Mouse (Mus musculus): ENCODE results near the gene Rab11a. TPM values are rescaled to one million over a fixed set of nuclear protein-coding genes. Genes with fewer than 3 reads are reported as not detected.

Gene Rab11a
- polyA plus RNA-seq, 1 experiment: 60.1 TPM

- Histone ChIP-seq H3K4me3 (ENCODE audit: control insufficient read depth, insufficient read depth, low read length) (no peak overlapping the region), H3K27ac (ENCODE audit: control insufficient read depth, insufficient read depth, low read length) (no peak overlapping the region), H3K27me3 (ENCODE audit: control insufficient read depth, insufficient read depth, low read length) (no peaks in the 10 kb centered on the region), H3K36me3 (ENCODE audit: control insufficient read depth, insufficient read depth, low read length) (no peaks in the 10 kb centered on the region), H3K4me1 (replicated peaks; ENCODE audit: control insufficient read depth, insufficient read depth, low read length) (no peaks in the 10 kb centered on the region)
- TF ChIP-seq CTCF (IDR thresholded peaks at IDR 0.05; ENCODE audit: borderline replicate concordance, control insufficient read depth, extremely low read depth, insufficient read depth, low read length, poor library complexity) (no peak), POLR2A (IDR thresholded peaks at IDR 0.05; ENCODE audit: control insufficient read depth, extremely low read depth, insufficient read depth, low read length, poor library complexity) (no peak)
- WGBS: 96% methylated on average over 4 of the region's 4 CpGs
- no peak for DNase-seq
Measured at GRCm38 (mm10) chr9:64777441-64777987, 40.0 kb upstream of the Rab11a start.

DNA sequence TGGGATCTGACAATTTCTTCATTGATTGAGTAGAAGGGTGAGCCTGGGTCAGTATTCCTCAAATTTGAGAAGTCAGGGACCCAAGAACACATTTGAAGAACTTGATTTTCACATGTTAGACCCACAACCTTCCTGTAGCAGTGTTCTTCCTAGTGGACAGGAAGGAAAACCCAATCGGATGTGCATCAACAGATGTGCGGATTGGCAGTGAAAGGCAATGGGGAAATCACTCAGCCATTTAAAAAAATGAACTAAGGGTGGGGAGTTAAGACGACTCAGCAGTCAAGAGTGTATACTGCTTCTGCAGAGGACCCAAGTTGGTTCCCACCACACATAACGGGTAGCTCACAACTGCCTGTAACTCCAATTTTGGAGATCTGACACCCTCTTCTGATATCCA is 37.9 kb upstream of the Rab11a start:
- Histone ChIP-seq H3K27ac (ENCODE audit: control insufficient read depth, insufficient read depth, low read length) (no peak overlapping the region), H3K4me3 (ENCODE audit: control insufficient read depth, insufficient read depth, low read length) (no peak overlapping the region), H3K4me1 (replicated peaks; ENCODE audit: control insufficient read depth, insufficient read depth, low read length) (no peaks in the 10 kb centered on the region; the same call in 1 of the 2 replicates), H3K36me3 (ENCODE audit: control insufficient read depth, insufficient read depth, low read length) (no peaks in the 10 kb centered on the region), H3K27me3 (ENCODE audit: control insufficient read depth, insufficient read depth, low read length) (no peaks in the 10 kb centered on the region)
- TF ChIP-seq POLR2A (IDR thresholded peaks at IDR 0.05; ENCODE audit: control insufficient read depth, extremely low read depth, insufficient read depth, low read length, poor library complexity) (no peak), CTCF (IDR thresholded peaks at IDR 0.05; ENCODE audit: borderline replicate concordance, control insufficient read depth, extremely low read depth, insufficient read depth, low read length, poor library complexity) (no peak)
- 78% methylated on average over 4 of the region's 4 CpGs for WGBS
- no peak for DNase-seq

DNA sequence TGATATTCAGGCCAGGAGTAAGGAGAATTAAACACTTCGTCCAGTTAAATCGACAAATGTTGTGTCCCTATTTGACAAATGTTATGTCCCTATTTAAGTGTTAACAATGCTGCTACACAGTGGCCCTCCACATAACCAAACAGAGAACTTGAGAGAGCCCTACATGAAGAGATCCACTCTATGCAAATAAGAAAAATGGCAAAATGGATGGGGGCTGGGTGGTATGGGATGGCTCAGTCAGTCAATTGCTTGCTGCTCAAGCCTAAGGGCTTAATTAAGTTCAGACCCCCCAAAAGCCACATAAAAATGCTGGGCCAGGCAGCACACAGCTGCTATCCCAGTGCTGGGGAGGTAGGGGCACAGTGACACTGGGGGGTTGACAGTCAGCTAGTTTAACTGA is 37.3 kb upstream of the Rab11a start:
- no peak overlapping the region for H3K27ac ChIP-seq (ENCODE audit: control insufficient read depth, insufficient read depth, low read length)
- 98% methylated on average over 2 of the region's 2 CpGs for WGBS

GRCm38 (mm10) chr9:64774411-64774811 is 36.9 kb upstream of the Rab11a start:
- DNase-seq: no peak
- no peaks in the 10 kb centered on the region for H3K27me3 ChIP-seq (ENCODE audit: control insufficient read depth, insufficient read depth, low read length)
- H3K27ac ChIP-seq (ENCODE audit: control insufficient read depth, insufficient read depth, low read length): no peak overlapping the region
- 88% methylated on average over 5 of the region's 5 CpGs for WGBS
- H3K4me1 ChIP-seq (replicated peaks; ENCODE audit: control insufficient read depth, insufficient read depth, low read length): no peaks in the 10 kb centered on the region; the same call in 1 of the 2 replicates
- no peak for TF ChIP-seq CTCF (IDR thresholded peaks at IDR 0.05; ENCODE audit: borderline replicate concordance, control insufficient read depth, extremely low read depth, insufficient read depth, low read length, poor library complexity)
- no peak for TF ChIP-seq POLR2A (IDR thresholded peaks at IDR 0.05; ENCODE audit: control insufficient read depth, extremely low read depth, insufficient read depth, low read length, poor library complexity)
- H3K4me3 ChIP-seq (ENCODE audit: control insufficient read depth, insufficient read depth, low read length): no peak overlapping the region
- no peaks in the 10 kb centered on the region for H3K36me3 ChIP-seq (ENCODE audit: control insufficient read depth, insufficient read depth, low read length)

More for the DNA sequence above, 37.3 kb upstream of the Rab11a start:
- Histone ChIP-seq H3K4me1 (replicated peaks; ENCODE audit: control insufficient read depth, insufficient read depth, low read length) (no peaks in the 10 kb centered on the region; the same call in 1 of the 2 replicates), H3K36me3 (ENCODE audit: control insufficient read depth, insufficient read depth, low read length) (no peaks in the 10 kb centered on the region), H3K4me3 (ENCODE audit: control insufficient read depth, insufficient read depth, low read length) (no peak overlapping the region), H3K27me3 (ENCODE audit: control insufficient read depth, insufficient read depth, low read length) (no peaks in the 10 kb centered on the region)
- DNase-seq: no peak
- TF ChIP-seq POLR2A (IDR thresholded peaks at IDR 0.05; ENCODE audit: control insufficient read depth, extremely low read depth, insufficient read depth, low read length, poor library complexity) (no peak), CTCF (IDR thresholded peaks at IDR 0.05; ENCODE audit: borderline replicate concordance, control insufficient read depth, extremely low read depth, insufficient read depth, low read length, poor library complexity) (no peak)

- Histone ChIP-seq H3K4me1 (replicated peaks; ENCODE audit: control insufficient read depth, insufficient read depth, low read length) (no peaks in the 10 kb centered on the region; the same call in 1 of the 2 replicates), H3K27me3 (ENCODE audit: control insufficient read depth, insufficient read depth, low read length) (no peaks in the 10 kb centered on the region), H3K27ac (ENCODE audit: control insufficient read depth, insufficient read depth, low read length) (no peak overlapping the region), H3K36me3 (ENCODE audit: control insufficient read depth, insufficient read depth, low read length) (no peaks in the 10 kb centered on the region), H3K4me3 (ENCODE audit: control insufficient read depth, insufficient read depth, low read length) (no peak overlapping the region)
- TF ChIP-seq POLR2A (IDR thresholded peaks at IDR 0.05; ENCODE audit: control insufficient read depth, extremely low read depth, insufficient read depth, low read length, poor library complexity) (no peak), CTCF (IDR thresholded peaks at IDR 0.05; ENCODE audit: borderline replicate concordance, control insufficient read depth, extremely low read depth, insufficient read depth, low read length, poor library complexity) (no peak)
- no peak for DNase-seq
- 30% methylated on average over 4 of the region's 4 CpGs for WGBS
Measured at GRCm38 (mm10) chr9:64773936-64774335, 36.4 kb upstream of the Rab11a start.

DNA sequence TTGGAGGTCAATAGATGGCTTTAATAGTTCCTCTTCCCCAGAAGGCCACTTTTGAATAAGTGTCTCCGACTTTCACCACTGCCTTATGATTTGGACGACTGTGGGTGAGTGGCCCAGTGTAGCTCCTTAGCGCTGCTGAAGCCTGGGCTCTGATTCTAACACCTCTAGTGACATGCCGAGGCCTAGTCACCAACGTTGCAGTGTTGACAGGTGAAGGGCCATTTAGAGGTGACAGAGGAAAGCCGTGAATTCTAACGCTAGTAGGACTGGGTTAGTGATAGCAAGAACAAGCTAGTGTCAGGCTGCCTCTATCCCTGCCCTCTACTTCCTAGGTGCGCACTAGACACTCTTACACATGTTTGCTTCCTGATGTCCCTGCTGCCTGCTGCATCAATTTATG is 35.7 kb upstream of the Rab11a start:
- 95% methylated on average over 8 of the region's 8 CpGs for WGBS
- Histone ChIP-seq H3K36me3 (ENCODE audit: control insufficient read depth, insufficient read depth, low read length) (no peaks in the 10 kb centered on the region), H3K27ac (ENCODE audit: control insufficient read depth, insufficient read depth, low read length) (no peak overlapping the region), H3K27me3 (ENCODE audit: control insufficient read depth, insufficient read depth, low read length) (no peaks in the 10 kb centered on the region), H3K4me1 (replicated peaks; ENCODE audit: control insufficient read depth, insufficient read depth, low read length) (no peaks in the 10 kb centered on the region; the same call in 1 of the 2 replicates), H3K4me3 (ENCODE audit: control insufficient read depth, insufficient read depth, low read length) (no peak overlapping the region)
- no peak for DNase-seq
- no peak for TF ChIP-seq POLR2A (IDR thresholded peaks at IDR 0.05; ENCODE audit: control insufficient read depth, extremely low read depth, insufficient read depth, low read length, poor library complexity)
- no peak for TF ChIP-seq CTCF (IDR thresholded peaks at IDR 0.05; ENCODE audit: borderline replicate concordance, control insufficient read depth, extremely low read depth, insufficient read depth, low read length, poor library complexity)

- no peak for TF ChIP-seq POLR2A (IDR thresholded peaks at IDR 0.05; ENCODE audit: control insufficient read depth, extremely low read depth, insufficient read depth, low read length, poor library complexity)
- TF ChIP-seq CTCF (IDR thresholded peaks at IDR 0.05; ENCODE audit: borderline replicate concordance, control insufficient read depth, extremely low read depth, insufficient read depth, low read length, poor library complexity): no peak
- H3K27ac ChIP-seq (ENCODE audit: control insufficient read depth, insufficient read depth, low read length): no peak overlapping the region
- H3K36me3 ChIP-seq (ENCODE audit: control insufficient read depth, insufficient read depth, low read length): no peaks in the 10 kb centered on the region
- 9% methylated on average over 5 of the region's 5 CpGs for WGBS
- H3K4me1 ChIP-seq (replicated peaks; ENCODE audit: control insufficient read depth, insufficient read depth, low read length): no peaks in the 10 kb centered on the region; the same call in 1 of the 2 replicates
- no peaks in the 10 kb centered on the region for H3K27me3 ChIP-seq (ENCODE audit: control insufficient read depth, insufficient read depth, low read length)
- DNase-seq: no peak
- no peak overlapping the region for H3K4me3 ChIP-seq (ENCODE audit: control insufficient read depth, insufficient read depth, low read length)
Measured at GRCm38 (mm10) chr9:64771236-64771635, 33.7 kb upstream of the Rab11a start.
